In genomic region chr17:29492269-29493191, GRCm38 (mm10) we compare ENCODE assay signal across 7 mouse cellular contexts. TPM values are rescaled to one million over a fixed set of nuclear protein-coding genes. Genes with fewer than 3 reads are reported as not detected.
A peak's percentile ranks its signal among the peaks of the same experiment; 100 is the strongest.
DNase-seq lines count a peak whose midpoint lies in the region.

No protein-coding gene starts in this region.

- peak; percentile 96 for DNase-seq in ZHBTc4 (ENCODE audit: low read depth, low spot score)
- peak; percentile 43 to 49 for DNase-seq in cerebellum, postnatal 36 days
- DNase-seq in gastrocnemius, postnatal 10 days = peak; percentile 49
- peak; percentile 95 for DNase-seq in induced T-regulatory cell, adult 2 months (ENCODE audit: low read depth)
- DNase-seq in left cerebral cortex, postnatal 36 days (ENCODE audit: low spot score in 2 of 2) = peak; percentile 26 to 32
- peak; percentile 83 for DNase-seq in mesoderm, embryonic 11.5 days (ENCODE audit: low read depth, low spot score)
- peak; percentile 82 for DNase-seq in skeletal muscle tissue, adult 2 months (ENCODE audit: low read depth, low spot score)

- intact Hi-C loops in left cerebral cortex, postnatal 36 days (cut with DNase I) = loop anchor here (1.0 to 5.0 kb wide), 2 partner anchors 95 to 225 kb away; partner anchors contain the start of gene BC004004

RNA-seq across cellular contexts. Expression of gene Pim1, which starts 2.0 kb away (rescaled TPM):
- 10 to 100 TPM; 15.0 to 23.3 TPM for total RNA-seq in gastrocnemius, postnatal 10 days (2021)
- total RNA-seq in left cerebral cortex, postnatal 36 days (2021) = 1 to 10 TPM; 6.0 to 7.1 TPM

RNA-seq across cellular contexts. Expression of gene Gm17657, which starts 56.9 kb away (rescaled TPM):
- total RNA-seq in gastrocnemius, postnatal 10 days (2021) = not detected
- total RNA-seq in left cerebral cortex, postnatal 36 days (2021) = not detected

RNA-seq across cellular contexts. Expression of gene Tbc1d22b, which starts 57.1 kb away (rescaled TPM):
- 1 to 10 TPM; 9.3 to 9.8 TPM for total RNA-seq in gastrocnemius, postnatal 10 days (2021)
- 10 to 100 TPM; 43.2 to 45.2 TPM for total RNA-seq in left cerebral cortex, postnatal 36 days (2021)

RNA-seq across cellular contexts. Expression of gene Tmem217, which starts 59.7 kb away (rescaled TPM):
- total RNA-seq in gastrocnemius, postnatal 10 days (2021) = not detected
- total RNA-seq in left cerebral cortex, postnatal 36 days (2021) = not detected

Comparison
In these comparisons a context has a peak if more than half of its experiments do, and no peak if none do; other contexts are left out.
1. Peak in every context shown above with its lines: DNase-seq.
2. DNase-seq: peak in every context shown above with its lines; median percentile 96 in ZHBTc4; 95 in induced T-regulatory cell, adult 2 months; 83 in mesoderm, embryonic 11.5 days; 82 in skeletal muscle tissue, adult 2 months; 49 in gastrocnemius, postnatal 10 days; 46 in cerebellum, postnatal 36 days; 29 in left cerebral cortex, postnatal 36 days.
3. RNA of gene Tbc1d22b, which starts 57.1 kb away (total RNA-seq): 43.2 to 45.2 TPM in left cerebral cortex, postnatal 36 days; 9.3 to 9.8 TPM in gastrocnemius, postnatal 10 days; every median in the first group is over 4 times any median in the second.